Mouse (Mus musculus) cerebellum, adult 8-10 months (tissue): ENCODE measurements around the gene Grk3.
A peak's percentile ranks its signal among the peaks of the same experiment; 100 is the strongest.

Experiments used
- DNase-seq: peaks from one replicate; pipeline ENCODE4 v3.0.0; 2022

Gene Grk3

GRCm38 (mm10) chr5:112932878-112933567 is 82.6 kb downstream of the Grk3 start:
- DNase-seq: no peak

DNA sequence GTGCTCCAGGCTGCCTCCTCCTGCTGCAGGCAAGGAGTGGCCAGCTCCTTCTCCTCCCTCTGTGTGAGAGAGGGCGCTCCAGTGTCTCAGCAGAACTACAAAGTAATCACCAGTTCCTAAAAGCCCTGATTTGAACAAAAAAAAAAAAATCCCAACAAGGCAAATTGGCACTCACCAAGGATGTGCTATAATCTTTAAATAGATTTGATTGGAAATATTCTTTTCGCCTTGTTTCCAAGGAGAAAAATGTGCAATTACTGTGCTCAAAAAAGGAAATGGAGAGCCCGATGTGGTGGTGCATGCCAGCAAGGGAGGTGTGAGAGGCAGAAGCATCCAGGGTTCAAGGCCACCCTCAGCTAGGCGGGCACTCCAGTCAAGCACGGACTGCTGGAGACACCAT is 83.7 kb downstream of the Grk3 start:
- no peak for DNase-seq

DNA sequence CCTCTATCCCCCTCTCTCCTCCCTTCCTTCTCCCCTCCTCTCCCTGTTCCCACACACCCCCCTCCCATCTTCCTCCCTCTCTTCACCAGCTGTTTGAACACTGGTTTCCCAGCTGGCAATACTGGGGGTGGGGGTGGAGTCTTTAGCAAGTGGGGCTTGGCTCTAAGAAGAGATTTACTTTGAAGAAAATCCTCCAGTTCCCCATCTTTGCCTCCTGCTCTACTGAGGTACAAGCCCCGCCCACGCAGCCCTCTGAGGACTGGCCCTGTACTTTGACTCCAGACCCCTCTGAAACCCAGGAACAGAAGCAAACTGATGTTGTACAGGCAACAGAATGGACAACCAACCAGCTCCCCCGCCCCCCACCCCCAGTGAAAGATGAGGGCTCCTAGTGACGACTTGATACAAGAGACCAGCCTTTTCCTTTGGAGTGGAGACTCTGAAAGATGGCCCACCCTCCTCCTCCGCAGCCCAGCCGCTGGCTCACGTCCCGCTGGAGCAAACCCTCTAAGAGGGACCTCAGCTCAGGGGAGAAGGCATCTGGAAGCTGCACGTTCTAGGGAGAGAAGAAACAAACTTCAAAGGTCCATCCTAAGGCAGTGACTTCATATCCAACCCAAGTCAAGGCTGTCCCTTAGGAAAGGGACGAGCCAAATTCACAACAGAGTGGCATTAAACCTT is 87.2 kb downstream of the Grk3 start:
- DNase-seq: no peak

GRCm38 (mm10) chr5:112925422-112925821 is 90.2 kb downstream of the Grk3 start:
- DNase-seq: no peak

GRCm38 (mm10) chr5:112924806-112925205 is 90.8 kb downstream of the Grk3 start:
- no peak for DNase-seq

- no peak for DNase-seq
Observed at GRCm38 (mm10) chr5:112923841-112924240, 91.8 kb downstream of the Grk3 start.

DNA sequence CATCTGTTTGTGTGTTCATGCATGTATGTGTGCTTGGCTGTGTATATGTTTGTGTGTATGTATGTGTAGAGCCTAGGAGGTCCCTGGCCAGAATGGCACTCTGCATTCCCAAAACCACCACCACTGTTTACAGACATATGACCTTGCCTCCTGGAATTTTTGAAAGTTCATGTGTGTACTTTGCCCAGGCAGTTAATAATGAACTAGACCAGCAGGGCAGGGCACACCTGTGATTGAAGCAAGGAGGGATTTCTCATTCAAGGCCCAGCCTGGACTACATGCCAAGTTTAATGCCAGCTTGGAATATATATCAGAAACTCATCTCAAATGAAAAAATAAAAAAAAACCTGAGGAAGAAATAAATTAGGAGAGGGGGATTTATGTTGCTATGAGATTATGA is 93.7 kb downstream of the Grk3 start:
- DNase-seq: no peak

DNA sequence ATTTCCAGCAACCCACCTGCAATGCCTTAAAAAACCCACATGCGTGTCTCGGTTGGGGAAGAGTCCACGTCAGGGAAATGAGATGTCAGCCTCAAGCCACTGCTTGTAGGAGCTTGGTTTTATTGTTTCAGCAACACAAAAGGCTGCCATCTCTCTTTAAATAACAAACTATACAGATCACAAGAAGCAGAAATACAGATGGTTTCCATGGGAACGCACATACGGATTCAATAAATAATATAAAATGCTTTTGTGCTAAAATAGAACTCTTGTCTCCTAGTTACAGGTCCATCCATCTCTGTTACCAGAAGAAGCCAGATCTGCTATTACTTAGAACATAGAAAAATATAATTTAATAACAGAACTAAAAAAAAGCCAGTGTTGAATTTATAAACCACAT is 105.2 kb downstream of the Grk3 start:
- DNase-seq: no peak

GRCm38 (mm10) chr5:112908169-112908614 is 107.4 kb downstream of the Grk3 start:
- DNase-seq: no peak

DNA sequence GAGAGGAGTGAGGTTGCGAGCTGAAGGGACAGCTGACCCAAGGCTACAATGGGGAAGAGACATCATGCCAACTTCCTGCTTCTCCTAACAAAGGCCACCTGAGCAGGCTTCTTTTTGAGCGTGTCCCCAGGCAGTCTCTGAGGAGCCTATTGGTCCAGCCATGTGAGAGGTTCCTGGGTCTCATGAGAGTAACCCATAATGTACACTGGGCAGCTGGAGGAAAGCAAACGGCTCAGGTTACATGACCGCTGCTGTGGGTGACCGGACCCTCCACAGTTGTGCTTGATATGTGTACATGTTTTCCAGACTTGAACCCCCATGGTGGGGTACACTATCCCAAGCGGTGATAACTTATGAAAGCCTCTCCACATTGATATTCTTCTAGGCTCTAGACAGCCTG is 108.1 kb downstream of the Grk3 start:
- no peak for DNase-seq

- DNase-seq: no peak
Observed at GRCm38 (mm10) chr5:112895674-112896654, 119.6 kb downstream of the Grk3 start, which contains the start of gene Myo18b. Gene Myo18b (minus strand): TSS chr5:112896362.

GRCm38 (mm10) chr5:112893462-112894060 is 122.0 kb downstream of the Grk3 start:
- DNase-seq: no peak

GRCm38 (mm10) chr5:112892411-112892810 is 123.2 kb downstream of the Grk3 start:
- DNase-seq: no peak

- DNase-seq: no peak
Observed at GRCm38 (mm10) chr5:112888651-112889050, 126.9 kb downstream of the Grk3 start.

DNA sequence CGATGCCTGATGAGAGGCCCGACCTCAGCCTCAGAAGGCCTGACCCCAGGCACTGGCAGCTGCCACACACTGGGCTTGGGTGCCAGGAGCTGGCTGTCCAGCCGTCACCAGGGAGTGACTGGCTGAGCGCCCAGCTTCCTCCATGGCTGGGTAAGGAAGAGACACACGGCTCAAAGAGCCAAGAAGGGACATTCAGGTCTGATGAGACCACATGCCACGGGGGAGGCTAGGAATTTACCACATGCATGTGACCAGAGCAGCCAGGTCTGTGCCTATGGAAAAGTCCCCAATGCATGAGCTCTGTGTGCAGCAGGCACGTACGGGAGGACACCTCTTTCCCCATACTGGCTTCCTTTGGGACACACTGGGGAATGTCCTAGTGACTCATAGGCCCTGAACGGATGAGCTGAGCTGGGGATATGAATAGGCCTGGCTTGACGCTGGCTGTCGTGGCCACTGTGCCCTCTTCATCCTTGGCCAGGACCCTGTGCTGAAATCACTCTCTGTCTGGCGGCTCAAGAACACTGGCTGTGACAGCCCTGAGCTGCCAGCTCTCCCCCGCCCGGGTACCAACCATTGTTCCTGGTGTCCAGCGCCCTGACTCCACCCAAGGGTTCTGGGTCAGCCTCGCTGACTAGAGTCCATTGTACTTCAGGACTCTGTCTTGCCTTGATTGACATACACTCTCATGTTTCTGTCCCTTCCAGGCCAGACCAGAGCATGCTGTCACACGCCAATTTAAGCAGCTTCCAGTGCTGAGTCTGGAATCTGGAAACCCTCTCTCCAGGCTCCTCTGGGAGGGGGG is 128.7 kb downstream of the Grk3 start:
- DNase-seq: peak; percentile 54

DNA sequence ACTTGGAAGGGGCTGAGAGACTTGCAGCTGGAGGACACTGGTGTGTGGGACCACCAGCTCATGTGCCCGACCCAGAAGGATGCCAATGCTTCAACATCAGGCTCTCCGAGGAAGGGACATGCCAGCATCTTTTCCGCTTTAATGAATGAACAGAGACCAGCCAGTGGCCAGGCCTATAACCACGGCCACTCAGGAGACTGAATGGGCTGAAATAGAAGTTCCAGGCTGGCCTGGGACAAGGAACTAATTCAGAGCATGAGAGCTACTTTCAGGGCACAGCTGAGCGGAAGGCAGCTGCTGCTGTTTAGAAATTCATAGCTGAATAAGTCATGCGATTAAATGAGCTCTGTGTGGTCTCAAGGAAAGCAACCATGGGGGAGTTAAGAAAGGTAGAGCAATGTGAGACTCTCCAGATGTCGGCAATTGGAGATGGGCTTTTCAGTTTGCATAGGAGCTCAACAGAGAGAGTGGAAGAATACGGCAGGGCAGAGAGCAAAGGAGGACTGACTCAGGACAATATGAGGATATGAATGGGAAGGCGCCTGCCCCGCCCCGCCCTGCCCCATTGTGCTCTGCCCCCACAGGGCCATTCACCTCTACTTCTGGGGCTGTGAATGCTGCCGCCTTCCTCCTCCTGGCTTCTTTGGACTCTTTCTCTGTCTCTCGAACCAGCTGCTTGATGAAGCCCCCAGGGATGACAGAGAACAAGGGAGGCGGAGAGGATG is 138.0 kb downstream of the Grk3 start:
- DNase-seq: no peak

DNA sequence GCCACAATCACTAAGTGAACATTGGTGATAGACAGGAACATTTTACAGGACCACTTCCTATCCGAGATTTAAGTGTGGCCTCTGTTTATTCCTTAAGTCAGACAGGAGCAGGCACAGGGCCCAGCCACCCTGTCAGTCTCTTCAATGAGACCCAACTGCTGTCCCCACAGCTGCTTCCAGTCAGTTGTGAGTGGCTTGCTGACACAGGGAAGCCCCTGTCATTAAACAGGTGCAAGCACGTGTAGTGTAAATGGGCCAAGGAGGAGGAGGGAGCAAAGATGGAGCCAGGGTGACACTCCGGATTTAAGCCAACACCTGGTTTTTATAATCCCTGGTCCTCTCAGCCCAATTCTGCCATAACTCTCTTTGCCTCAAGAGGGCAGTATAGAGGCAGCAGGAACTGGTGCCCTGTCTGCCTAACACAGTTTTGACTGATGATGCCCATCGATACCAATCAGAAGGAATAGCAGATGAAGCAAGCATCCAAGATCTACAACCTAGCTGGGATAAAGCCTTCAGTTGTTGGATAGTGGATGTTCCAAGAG is 138.7 kb downstream of the Grk3 start:
- peak; percentile 60 for DNase-seq

GRCm38 (mm10) chr5:112872999-112873398 is 142.6 kb downstream of the Grk3 start:
- DNase-seq: no peak

GRCm38 (mm10) chr5:112870729-112871128 is 144.9 kb downstream of the Grk3 start:
- DNase-seq: peak; percentile 78

DNA sequence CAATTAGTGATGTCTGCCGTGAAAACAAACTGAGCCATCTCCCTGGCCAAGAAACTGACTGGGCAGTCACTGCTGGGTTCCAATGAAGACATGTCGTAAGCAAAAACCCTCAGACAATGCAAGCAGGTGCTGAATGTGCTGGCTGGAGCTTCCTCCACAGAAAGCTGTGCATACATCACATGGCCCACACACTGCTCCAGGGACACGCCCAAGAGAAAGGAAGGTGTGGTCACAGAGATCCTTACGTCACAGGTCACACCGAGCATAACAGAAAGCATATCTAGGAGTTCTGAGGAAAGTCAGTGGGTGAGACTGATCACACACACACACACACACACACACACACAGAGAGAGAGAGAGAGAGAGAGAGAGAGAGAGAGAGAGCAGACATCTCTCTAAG is 147.0 kb downstream of the Grk3 start:
- no peak for DNase-seq
